Mouse (Mus musculus): ENCODE data around the gene Ier2. TPM values are rescaled to one million over a fixed set of nuclear protein-coding genes. Genes with fewer than 3 reads are reported as not detected.
"Not testable (repeated sequence)": the region's sequence is repeated elsewhere in the genome, so short reads cannot be mapped to it uniquely, and the experiment has no call there.

Ier2 gene
- total and polyA plus RNA-seq, 2 experiments from 2014 or later = 3.9 to 14.7 TPM

DNA sequence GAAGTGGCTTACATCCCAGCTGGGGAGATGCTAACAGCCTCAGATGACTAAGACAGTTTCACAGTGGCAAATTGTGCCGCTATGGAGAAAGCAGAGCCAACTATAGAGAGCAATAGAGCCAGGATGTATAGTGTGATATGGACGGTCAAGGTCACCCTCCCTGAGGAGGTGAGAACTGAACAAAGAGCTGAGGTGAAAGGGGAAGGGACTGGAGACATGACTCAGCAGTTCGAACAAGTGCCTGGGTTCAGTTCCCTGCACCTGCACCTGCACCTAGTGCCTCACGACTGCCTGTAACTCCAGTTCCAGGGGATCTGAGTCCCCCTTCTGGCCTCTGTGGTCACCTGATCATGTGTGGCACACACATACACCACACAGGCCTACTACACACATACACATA, 32.5 kb downstream of the Ier2 start:
- Histone ChIP-seq H3K4me3 (ENCODE audit: low read depth, low read length) (no peak overlapping the region), H3K36me3 (ENCODE audit: insufficient read depth, low read length) (peaks cover 28% of the 10 kb centered on the region), H3K27me3 (ENCODE audit: insufficient read depth, low read length) (no peaks in the 10 kb centered on the region), H3K27ac (ENCODE audit: low read depth, low read length) (no peak overlapping the region), H3K9me3 (ENCODE audit: low read length) (no peaks in the 10 kb centered on the region), H3K4me2 (ENCODE audit: low read depth, low read length, poor library complexity, severe bottlenecking) (no peak overlapping the region), H3K9ac (replicated peaks; ENCODE audit: low read length, poor library complexity, severe bottlenecking) (no peak overlapping the region), H3K4me1 (ENCODE audit: insufficient read depth, low read length) (0 out of 2 replicates have a peak, but pooled peaks cover 4% of the 10 kb centered on the region)
- WGBS = 81% methylated on average over 4 of the region's 4 CpGs
- ATAC-seq (ENCODE audit: low FRiP score) = no peak
- no peak for DNase-seq (ENCODE audit: low spot score)
- no peak for TF ChIP-seq CTCF (IDR thresholded peaks at IDR 0.05)

DNA sequence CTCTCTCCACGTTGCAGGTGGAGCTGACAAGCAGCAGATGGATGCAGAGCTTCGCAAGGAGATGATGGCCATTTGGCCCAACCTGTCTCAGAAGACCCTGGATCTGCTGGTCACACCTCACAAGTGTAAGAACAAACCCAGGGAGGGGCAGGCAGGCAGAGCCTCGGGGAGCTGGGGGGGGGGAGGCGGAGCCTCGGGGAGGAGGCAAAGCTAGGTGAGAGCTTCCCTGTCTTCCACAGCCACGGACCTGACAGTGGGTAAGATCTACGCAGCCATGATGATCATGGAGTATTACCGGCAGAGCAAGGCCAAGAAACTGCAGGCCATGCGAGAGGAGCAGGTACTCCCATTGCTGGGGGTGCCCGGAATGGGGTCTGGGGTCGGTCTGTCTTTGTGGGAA, 33.1 kb downstream of the Ier2 start:
- no peak overlapping the region for H3K4me2 ChIP-seq (ENCODE audit: low read depth, low read length, poor library complexity, severe bottlenecking)
- ATAC-seq (ENCODE audit: low FRiP score) (no peak), DNase-seq (ENCODE audit: low spot score) (no peak)
- H3K4me1 ChIP-seq (ENCODE audit: insufficient read depth, low read length) = no peaks in the 10 kb centered on the region
- 74% methylated on average over 10 of the region's 11 CpGs for WGBS
- H3K27me3 ChIP-seq (ENCODE audit: insufficient read depth, low read length) = no peaks in the 10 kb centered on the region
- no peaks in the 10 kb centered on the region for H3K9me3 ChIP-seq (ENCODE audit: low read length)
- no peak overlapping the region for H3K9ac ChIP-seq (replicated peaks; ENCODE audit: low read length, poor library complexity, severe bottlenecking)
- H3K27ac ChIP-seq (ENCODE audit: low read depth, low read length) = no peak overlapping the region
- TF ChIP-seq CTCF (IDR thresholded peaks at IDR 0.05) = no peak
- H3K4me3 ChIP-seq (ENCODE audit: low read depth, low read length) = no peak overlapping the region
- H3K36me3 ChIP-seq (ENCODE audit: insufficient read depth, low read length) = peaks cover 28% of the 10 kb centered on the region

DNA sequence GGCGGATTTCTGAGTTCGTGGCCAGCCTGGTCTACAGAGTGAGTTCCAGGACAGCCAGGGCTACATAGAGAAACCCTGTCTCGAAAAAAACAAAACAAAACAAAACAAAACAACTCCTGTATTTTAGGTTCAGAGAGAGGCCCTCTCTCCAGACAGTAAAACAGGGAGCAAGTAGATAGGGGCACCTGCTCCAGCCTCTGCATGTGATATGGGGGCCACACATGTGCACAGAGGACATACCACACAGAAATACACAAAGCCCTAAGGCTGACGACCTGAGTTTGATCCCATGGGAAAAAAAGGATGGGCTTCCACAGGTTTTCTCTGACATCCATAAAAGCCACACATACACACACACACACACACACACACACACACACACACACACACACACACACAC, 39.2 kb downstream of the Ier2 start:
- H3K27ac ChIP-seq (ENCODE audit: low read depth, low read length); H3K4me1 ChIP-seq (ENCODE audit: insufficient read depth, low read length); H3K9ac ChIP-seq (replicated peaks; ENCODE audit: low read length, poor library complexity, severe bottlenecking); H3K4me3 ChIP-seq (ENCODE audit: low read depth, low read length); H3K9me3 ChIP-seq (ENCODE audit: low read length); H3K27me3 ChIP-seq (ENCODE audit: insufficient read depth, low read length); DNase-seq (ENCODE audit: low spot score); ATAC-seq (ENCODE audit: low FRiP score); H3K4me2 ChIP-seq (ENCODE audit: low read depth, low read length, poor library complexity, severe bottlenecking): not testable (repeated sequence)
- H3K36me3 ChIP-seq (ENCODE audit: insufficient read depth, low read length) = peaks cover 12% of the 10 kb centered on the region; the same call in 1 of the 2 replicates
- WGBS = 79% methylated on average over 4 of the region's 4 CpGs

DNA sequence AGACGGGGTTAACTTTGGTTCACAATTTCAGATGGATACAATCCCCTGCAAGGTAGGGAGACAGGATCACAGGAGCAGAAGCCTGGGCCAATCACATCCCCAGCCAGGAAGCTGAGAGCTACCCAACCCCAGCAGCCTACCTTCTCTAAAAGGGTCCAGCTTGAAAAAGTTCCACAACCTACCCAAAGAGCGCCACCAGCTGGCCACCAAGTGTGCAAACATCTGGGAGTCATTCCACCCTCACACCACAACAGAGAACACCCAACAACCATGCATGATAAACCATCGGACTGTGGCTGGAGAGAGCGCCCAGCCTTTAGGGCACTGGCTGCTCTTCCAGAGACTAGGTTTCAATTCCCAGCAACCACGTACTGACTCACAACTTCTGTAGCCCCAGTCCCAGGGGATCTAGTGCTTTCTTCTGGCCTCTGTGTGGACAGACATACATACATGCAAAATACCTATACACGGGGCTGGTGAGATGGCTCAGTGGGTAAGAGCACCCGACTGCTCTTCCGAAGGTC, 41.5 kb downstream of the Ier2 start:
- ATAC-seq (ENCODE audit: low FRiP score) (no peak), DNase-seq (ENCODE audit: low spot score) (no peak)
- Histone ChIP-seq H3K36me3 (ENCODE audit: insufficient read depth, low read length) (peaks cover 8% of the 10 kb centered on the region), H3K27ac (ENCODE audit: low read depth, low read length) (no peak overlapping the region), H3K9ac (replicated peaks; ENCODE audit: low read length, poor library complexity, severe bottlenecking) (no peak overlapping the region), H3K27me3 (ENCODE audit: insufficient read depth, low read length) (no peaks in the 10 kb centered on the region), H3K4me2 (ENCODE audit: low read depth, low read length, poor library complexity, severe bottlenecking) (no peak overlapping the region), H3K9me3 (ENCODE audit: low read length) (no peaks in the 10 kb centered on the region), H3K4me1 (ENCODE audit: insufficient read depth, low read length) (no peaks in the 10 kb centered on the region), H3K4me3 (ENCODE audit: low read depth, low read length) (no peak overlapping the region)
- WGBS = 79% methylated on average over 8 of the region's 8 CpGs
- no peak; the same call in 1 of the 2 replicates for TF ChIP-seq CTCF (IDR thresholded peaks at IDR 0.05)

DNA sequence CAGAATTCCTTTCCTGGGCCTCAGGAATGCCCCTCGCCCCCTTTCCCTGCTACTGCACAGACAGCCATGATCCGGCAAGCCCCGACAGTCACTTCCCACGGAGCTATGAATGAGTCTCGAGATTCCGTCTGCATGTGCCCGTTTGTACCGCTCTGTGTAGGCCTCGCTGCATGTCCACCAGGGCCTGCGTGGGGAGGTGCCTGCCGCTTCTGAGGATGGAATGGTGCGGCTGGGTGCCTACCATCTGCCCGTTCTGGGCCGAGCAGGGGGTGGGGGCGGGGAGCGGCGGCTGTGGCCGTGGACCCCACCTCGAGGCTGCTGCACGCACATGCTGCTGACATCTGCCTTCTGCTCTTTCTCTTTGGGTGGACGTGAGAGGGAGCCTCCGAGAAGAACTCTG, 45.6 kb downstream of the Ier2 start:
- ATAC-seq (ENCODE audit: low FRiP score) (no peak), DNase-seq (ENCODE audit: low spot score) (no peak)
- Histone ChIP-seq H3K9me3 (ENCODE audit: low read length) (no peaks in the 10 kb centered on the region), H3K27me3 (ENCODE audit: insufficient read depth, low read length) (no peaks in the 10 kb centered on the region), H3K9ac (replicated peaks; ENCODE audit: low read length, poor library complexity, severe bottlenecking) (no peak overlapping the region), H3K4me3 (ENCODE audit: low read depth, low read length) (no peak overlapping the region), H3K4me1 (ENCODE audit: insufficient read depth, low read length) (no peaks in the 10 kb centered on the region), H3K36me3 (ENCODE audit: insufficient read depth, low read length) (peaks cover 16% of the 10 kb centered on the region), H3K27ac (ENCODE audit: low read depth, low read length) (no peak overlapping the region), H3K4me2 (ENCODE audit: low read depth, low read length, poor library complexity, severe bottlenecking) (no peak overlapping the region)
- no peak for TF ChIP-seq CTCF (IDR thresholded peaks at IDR 0.05)
- WGBS = 43% methylated on average over 22 of the region's 22 CpGs

DNA sequence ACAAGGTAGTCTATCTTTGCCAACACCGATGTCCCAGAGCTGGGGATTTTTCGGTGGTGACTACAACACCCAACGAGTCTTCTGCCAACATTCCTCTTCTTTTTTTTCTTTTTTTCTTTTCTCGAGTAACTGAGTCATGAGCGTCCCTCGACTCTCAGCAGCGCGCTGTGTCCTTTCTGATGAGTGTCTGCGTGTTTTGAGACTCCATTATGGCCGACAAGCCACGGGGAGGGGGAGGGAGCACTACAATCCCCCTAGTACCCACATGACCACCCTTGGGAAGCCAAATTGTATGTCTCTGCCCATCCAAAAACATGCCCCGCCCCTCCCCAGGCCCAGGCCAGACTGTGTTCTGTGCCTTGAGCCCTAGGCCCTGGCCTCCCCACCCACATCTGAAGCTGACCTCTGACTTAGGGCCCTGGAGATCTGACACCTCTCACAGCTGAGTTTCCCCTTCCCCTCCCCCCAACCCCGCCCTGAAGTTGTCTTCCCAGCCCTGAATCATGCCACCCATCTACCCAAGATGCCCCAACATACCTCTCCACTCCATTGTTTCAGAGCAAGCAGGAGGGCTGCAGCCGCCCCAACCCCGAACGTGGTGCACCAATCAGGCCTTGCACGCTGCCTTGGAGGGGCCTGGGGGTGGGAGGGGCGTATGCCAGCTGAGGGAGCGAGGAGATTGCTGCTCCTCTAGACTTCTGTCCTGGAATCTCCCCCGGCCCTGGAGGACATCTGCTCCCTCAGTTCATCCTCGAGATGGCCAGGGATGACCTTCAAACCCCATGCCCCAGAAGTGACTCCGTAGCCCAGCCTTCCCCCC, 46.8 kb downstream of the Ier2 start:
- DNase-seq (ENCODE audit: low spot score) = no peak
- Histone ChIP-seq H3K27ac (ENCODE audit: low read depth, low read length) (no peak overlapping the region), H3K27me3 (ENCODE audit: insufficient read depth, low read length) (no peaks in the 10 kb centered on the region), H3K9ac (replicated peaks; ENCODE audit: low read length, poor library complexity, severe bottlenecking) (no peak overlapping the region), H3K4me3 (ENCODE audit: low read depth, low read length) (no peak overlapping the region), H3K36me3 (ENCODE audit: insufficient read depth, low read length) (peaks cover 19% of the 10 kb centered on the region), H3K4me1 (ENCODE audit: insufficient read depth, low read length) (no peaks in the 10 kb centered on the region), H3K4me2 (ENCODE audit: low read depth, low read length, poor library complexity, severe bottlenecking) (no peak overlapping the region), H3K9me3 (ENCODE audit: low read length) (no peaks in the 10 kb centered on the region)
- 35% methylated on average over 22 of the region's 22 CpGs for WGBS
- ATAC-seq (ENCODE audit: low FRiP score) = no peak
- TF ChIP-seq CTCF (IDR thresholded peaks at IDR 0.05) = no peak
